Mouse (Mus musculus): ENCODE data around the gene Auts2.

Gene Auts2

GRCm38 (mm10) chr5:131992268-131992667 lies 550.9 kb downstream of the Auts2 start:
- no peak for DNase-seq (ENCODE audit: low spot score)

- DNase-seq (ENCODE audit: low spot score): no peak
Observed at GRCm38 (mm10) chr5:131990532-131990931, 552.6 kb downstream of the Auts2 start.

GRCm38 (mm10) chr5:131981451-131981850 lies 561.7 kb downstream of the Auts2 start:
- DNase-seq (ENCODE audit: low spot score): no peak

- no peak for DNase-seq (ENCODE audit: low spot score)
Observed at GRCm38 (mm10) chr5:131978939-131979338, 564.2 kb downstream of the Auts2 start.

- DNase-seq (ENCODE audit: low spot score): no peak
Observed at GRCm38 (mm10) chr5:131977497-131977896, 565.6 kb downstream of the Auts2 start.

- DNase-seq (ENCODE audit: low spot score): no peak
Observed at GRCm38 (mm10) chr5:131971901-131972300, 571.2 kb downstream of the Auts2 start.

- no peak for DNase-seq (ENCODE audit: low spot score)
Observed at GRCm38 (mm10) chr5:131965499-131965898, 577.6 kb downstream of the Auts2 start.

GRCm38 (mm10) chr5:131963565-131963964 lies 579.6 kb downstream of the Auts2 start:
- no peak for DNase-seq (ENCODE audit: low spot score)

- no peak for DNase-seq (ENCODE audit: low spot score)
Observed at GRCm38 (mm10) chr5:131961859-131962258, 581.3 kb downstream of the Auts2 start.

- no peak for DNase-seq (ENCODE audit: low spot score)
Observed at GRCm38 (mm10) chr5:131960432-131960831, 582.7 kb downstream of the Auts2 start.

- no peak for DNase-seq (ENCODE audit: low spot score)
Observed at GRCm38 (mm10) chr5:131956998-131957397, 586.1 kb downstream of the Auts2 start.

- DNase-seq (ENCODE audit: low spot score): no peak
Observed at GRCm38 (mm10) chr5:131956090-131956489, 587.1 kb downstream of the Auts2 start.

GRCm38 (mm10) chr5:131955227-131956016 lies 587.7 kb downstream of the Auts2 start:
- no peak for DNase-seq (ENCODE audit: low spot score)

- no peak for DNase-seq (ENCODE audit: low spot score)
Observed at GRCm38 (mm10) chr5:131948571-131949151, 594.5 kb downstream of the Auts2 start.

- no peak for DNase-seq (ENCODE audit: low spot score)
Observed at GRCm38 (mm10) chr5:131946801-131947200, 596.3 kb downstream of the Auts2 start.

GRCm38 (mm10) chr5:131944761-131945160 lies 598.4 kb downstream of the Auts2 start:
- no peak for DNase-seq (ENCODE audit: low spot score)

GRCm38 (mm10) chr5:131928696-131929095 lies 614.4 kb downstream of the Auts2 start:
- no peak for DNase-seq (ENCODE audit: low spot score)

GRCm38 (mm10) chr5:131922759-131923158 lies 620.4 kb downstream of the Auts2 start:
- DNase-seq (ENCODE audit: low spot score): no peak

- no peak for DNase-seq (ENCODE audit: low spot score)
Observed at GRCm38 (mm10) chr5:131922118-131922517, 621.0 kb downstream of the Auts2 start.

GRCm38 (mm10) chr5:131919983-131920777 lies 623.0 kb downstream of the Auts2 start:
- no peak for DNase-seq (ENCODE audit: low spot score)

- no peak for DNase-seq (ENCODE audit: low spot score)
Observed at GRCm38 (mm10) chr5:131916791-131917403, 626.2 kb downstream of the Auts2 start.

- DNase-seq (ENCODE audit: low spot score): no peak
Observed at GRCm38 (mm10) chr5:131913562-131913961, 629.6 kb downstream of the Auts2 start.
